ENCODE assay signal across 8 mouse cellular contexts in genomic region chr14:26206926-26207247, GRCm38 (mm10). TPM values are rescaled to one million over a fixed set of nuclear protein-coding genes. Genes with fewer than 3 reads are reported as not detected.
DNase-seq lines count a peak whose midpoint lies in the region; ATAC-seq and TF ChIP-seq lines count a peak whose summit lies in the region.
"Not testable (repeated sequence)": the region's sequence is repeated elsewhere in the genome, so short reads cannot be mapped to it uniquely, and the experiment has no call there.

Gene Tmem254b (minus strand): TSS chr14:26207041.

- H3K27me3 ChIP-seq in heart, embryonic 11.5 days (ENCODE audit: control insufficient read depth, insufficient read depth, low read length); liver, embryonic 15.5 days; midbrain, embryonic 14.5 days (ENCODE audit: control insufficient read depth, insufficient read depth, low read length); thymus, adult 2 months (ENCODE audit: control insufficient read depth, insufficient read depth, low read length): not testable (repeated sequence)

- H3K27ac ChIP-seq in embryonic fibroblast, embryonic 13.5 days (ENCODE audit: insufficient read depth, low read length); heart, embryonic 11.5 days (ENCODE audit: low read depth, low read length); liver, embryonic 15.5 days (replicated peaks); midbrain, embryonic 14.5 days (replicated peaks; ENCODE audit: low read depth, low read length); thymus, adult 2 months (ENCODE audit: control insufficient read depth, insufficient read depth, low read length): not testable (repeated sequence)

- H3K9me3 ChIP-seq in heart, embryonic 11.5 days (replicated peaks; ENCODE audit: control insufficient read depth, low read length); liver, embryonic 15.5 days (replicated peaks); midbrain, embryonic 14.5 days (ENCODE audit: control insufficient read depth, low read length): not testable (repeated sequence)

- H3K4me1 ChIP-seq in embryonic fibroblast, embryonic 13.5 days (ENCODE audit: control insufficient read depth, insufficient read depth, low read length); heart, embryonic 11.5 days (ENCODE audit: control insufficient read depth, insufficient read depth, low read length); liver, embryonic 15.5 days (replicated peaks); midbrain, embryonic 14.5 days (ENCODE audit: control insufficient read depth, insufficient read depth, low read length); thymus, adult 2 months (replicated peaks; ENCODE audit: control insufficient read depth, insufficient read depth, low read length): not testable (repeated sequence)

- TF ChIP-seq POLR2A in embryonic fibroblast, embryonic 13.5 days (IDR thresholded peaks at IDR 0.05; ENCODE audit: low read depth, low read length); thymus, adult 2 months (IDR thresholded peaks at IDR 0.05; ENCODE audit: control insufficient read depth, extremely low read depth, insufficient read depth, low read length, poor library complexity): not testable (repeated sequence)

- no CpG with 5 or more reads among the region's 10 CpGs for whole genome bisulfite sequencing in heart, embryonic 11.5 days (ENCODE audit: insufficient replicate concordance)
- WGBS in liver, embryonic 15.5 days (ENCODE audit: insufficient replicate concordance): no CpG with 5 or more reads among the region's 10 CpGs
- WGBS in midbrain, embryonic 14.5 days: no CpG with 5 or more reads among the region's 10 CpGs
- no CpG with 5 or more reads among the region's 10 CpGs for WGBS in thymus, adult 2 months

- H3K9ac ChIP-seq in heart, embryonic 11.5 days (ENCODE audit: low read depth, low read length); liver, embryonic 15.5 days; midbrain, embryonic 14.5 days (replicated peaks; ENCODE audit: low read length): not testable (repeated sequence)

- not testable (repeated sequence) for ATAC-seq in heart, embryonic 11.5 days (replicated peaks; ENCODE audit: insufficient number of reproducible peaks, low FRiP score, low TSS enrichment)
- ATAC-seq in inflammation-experienced regulatory T-cells, adult 6 months: peak; percentile 91
- peak; percentile 71 for ATAC-seq in liver, embryonic 15.5 days (ENCODE audit: insufficient read depth)
- peak; percentile 80 for ATAC-seq in midbrain, embryonic 14.5 days (ENCODE audit: low FRiP score, low TSS enrichment)

- H3K4me2 ChIP-seq in heart, embryonic 11.5 days; liver, embryonic 15.5 days; midbrain, embryonic 14.5 days (ENCODE audit: low read length): not testable (repeated sequence)

- not testable (repeated sequence) for TF ChIP-seq CTCF in embryonic fibroblast, embryonic 13.5 days (IDR thresholded peaks at IDR 0.05; ENCODE audit: borderline replicate concordance, insufficient read depth, low read length); thymus, adult 2 months (IDR thresholded peaks at IDR 0.05; ENCODE audit: borderline replicate concordance, control insufficient read depth, extremely low read depth, insufficient read depth, low read length, poor library complexity)

- H3K4me3 ChIP-seq in embryonic fibroblast, embryonic 13.5 days (ENCODE audit: insufficient read depth, low read length); heart, embryonic 11.5 days (ENCODE audit: low read depth, low read length); liver, embryonic 15.5 days (replicated peaks); midbrain, embryonic 14.5 days (replicated peaks; ENCODE audit: low read depth, low read length); thymus, adult 2 months (ENCODE audit: control insufficient read depth, insufficient read depth, low read length): not testable (repeated sequence)

- DNase-seq in adrenal gland, postnatal 14 days; left cerebral cortex, adult 18-20 months (ENCODE audit: low spot score in 2 of 2); midbrain, embryonic 14.5 days; thymus, adult 2 months: not testable (repeated sequence)

- not testable (repeated sequence) for H3K36me3 ChIP-seq in heart, embryonic 11.5 days (ENCODE audit: control insufficient read depth, insufficient read depth, low read length); liver, embryonic 15.5 days (replicated peaks); midbrain, embryonic 14.5 days (ENCODE audit: control insufficient read depth, insufficient read depth, low read length); thymus, adult 2 months (ENCODE audit: control insufficient read depth, insufficient read depth, low read length)

RNA-seq across cellular contexts. Expression of gene Tmem254b, which starts in this region (rescaled TPM):
- total RNA-seq in adrenal gland, postnatal 14 days (2021): 18.5 and 25.0 TPM in 2 replicates
- 16.4 and 21.7 TPM in 2 replicates for polyA plus RNA-seq in embryonic fibroblast, embryonic 13.5 days (2011; ENCODE audit: insufficient read length, low read depth, missing spikeins)
- polyA plus RNA-seq in heart, embryonic 11.5 days (2014; fragmentation: Nextera tagmentation; extraction: Ambion mirVana): 22.1 and 25.1 TPM in 2 replicates
- polyA plus RNA-seq in inflammation-experienced regulatory T-cells, adult 6 months (2017; shearing (Covaris generic)): 10 to 100 TPM in 1 of 3 experiments, 1 to 10 TPM in 2; 6.9 to 46.1 (median 8.5) TPM
- total RNA-seq in left cerebral cortex, adult 18-20 months (2021): 10 to 100 TPM; 15.9 to 20.1 TPM
- polyA plus RNA-seq in liver, embryonic 15.5 days (2015; fragmentation: Nextera tagmentation; extraction: Ambion mirVana): 23.5 and 24.4 TPM in 2 replicates
- 18.4 and 23.7 TPM in 2 replicates for polyA plus RNA-seq in midbrain, embryonic 14.5 days (2014; fragmentation: Nextera tagmentation; extraction: Ambion mirVana)
- 19.6 and 20.7 TPM in 2 replicates for polyA plus RNA-seq in thymus, adult 2 months (2012; rRNA removed)
